Mouse (Mus musculus) embryo, embryonic 11 days (tissue): ENCODE measurements around the gene Ntm.
A peak's percentile ranks its signal among the peaks of the same experiment; 100 is the strongest.

ENCODE experiments used
- DNase-seq: peaks from one replicate; pipeline ENCODE4 v3.0.0-alpha.2; 2015

Gene Ntm

GRCm38 (mm10) chr9:29884062-29884461, 78.9 kb downstream of the Ntm start:
- DNase-seq, result no peak

- no peak for DNase-seq
These were observed 81.3 kb downstream of the Ntm start for GRCm38 (mm10) chr9:29881614-29882013.

GRCm38 (mm10) chr9:29877583-29877982, 85.4 kb downstream of the Ntm start:
- DNase-seq, result no peak

GRCm38 (mm10) chr9:29867746-29868145, 95.2 kb downstream of the Ntm start:
- DNase-seq, result peak; percentile 67

- DNase-seq, result peak; percentile 20
These were observed 96.1 kb downstream of the Ntm start for GRCm38 (mm10) chr9:29866824-29867223.

- DNase-seq, result peak; percentile 62
These were observed 96.8 kb downstream of the Ntm start for GRCm38 (mm10) chr9:29866101-29866500.

GRCm38 (mm10) chr9:29865502-29865901, 97.4 kb downstream of the Ntm start:
- DNase-seq, result peak; percentile 13

GRCm38 (mm10) chr9:29864886-29865285, 98.1 kb downstream of the Ntm start:
- DNase-seq, result peak; percentile 82

- no peak for DNase-seq
These were observed 100.5 kb downstream of the Ntm start for GRCm38 (mm10) chr9:29862408-29862807.

- DNase-seq, result no peak
These were observed 103.5 kb downstream of the Ntm start for GRCm38 (mm10) chr9:29859256-29860048.

- no peak for DNase-seq
These were observed 114.0 kb downstream of the Ntm start for GRCm38 (mm10) chr9:29848735-29849455.

- DNase-seq, result no peak
These were observed 125.6 kb downstream of the Ntm start for GRCm38 (mm10) chr9:29837344-29837743.

- no peak for DNase-seq
These were observed 128.0 kb downstream of the Ntm start for GRCm38 (mm10) chr9:29834911-29835310.

- peak; percentile 45 for DNase-seq
These were observed 129.2 kb downstream of the Ntm start for GRCm38 (mm10) chr9:29833781-29834180.

- DNase-seq, result peak; percentile 59
These were observed 135.7 kb downstream of the Ntm start for GRCm38 (mm10) chr9:29827240-29827660.

GRCm38 (mm10) chr9:29825236-29825635, 137.7 kb downstream of the Ntm start:
- no peak for DNase-seq

GRCm38 (mm10) chr9:29823716-29824115, 139.2 kb downstream of the Ntm start:
- no peak for DNase-seq

- no peak for DNase-seq
These were observed 150.3 kb downstream of the Ntm start for GRCm38 (mm10) chr9:29812685-29813084.

GRCm38 (mm10) chr9:29806790-29807189, 156.2 kb downstream of the Ntm start:
- no peak for DNase-seq

- DNase-seq, result no peak
These were observed 158.5 kb downstream of the Ntm start for GRCm38 (mm10) chr9:29804483-29804882.

GRCm38 (mm10) chr9:29803738-29804285, 159.1 kb downstream of the Ntm start:
- DNase-seq, result peak; percentile 25

GRCm38 (mm10) chr9:29802990-29803737, 159.8 kb downstream of the Ntm start:
- peak; percentile 27 for DNase-seq

GRCm38 (mm10) chr9:29802071-29802705, 160.8 kb downstream of the Ntm start:
- peak; percentile 72 for DNase-seq
